Mouse (Mus musculus): Measurements from ENCODE around the gene Usp7.

DNA sequence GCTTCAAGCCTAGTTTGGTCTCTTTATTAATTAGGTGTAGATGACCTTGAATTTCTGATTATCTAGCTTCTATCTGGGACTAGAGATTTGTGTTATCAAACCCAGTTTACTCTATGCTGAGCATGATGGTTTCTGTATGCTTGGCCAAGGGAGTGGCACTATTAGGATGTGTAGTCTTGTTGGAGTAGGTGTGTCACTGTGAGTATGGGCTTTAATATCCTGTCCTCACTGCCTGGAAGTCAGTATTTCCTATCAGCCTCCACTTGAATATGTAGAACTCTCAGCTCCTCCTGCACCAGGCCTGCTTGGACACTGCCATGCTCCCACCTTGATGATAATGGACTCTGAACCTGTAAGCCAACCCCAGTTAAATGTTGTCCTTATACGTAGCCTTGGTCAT is 44.8 kb upstream of the Usp7 start:
- TF ChIP-seq CTCF (IDR thresholded peaks at IDR 0.05; ENCODE audit: low read depth) (no peak), EP300 (IDR thresholded peaks at IDR 0.05; ENCODE audit: low read depth) (no peak)

Measured in liver, postnatal 0 days (tissue).